Mouse (Mus musculus): ENCODE measurements at regions not wholly inside any gene's neighbourhood (a gene's known extent, or its start where the extent isn't known, plus 50 kb on each side); places are given as distances from the start of the nearest gene placed in this dataset.
A peak's percentile ranks its signal among the peaks of the same experiment; 100 is the strongest.
"Not testable (repeated sequence)": the region's sequence is repeated elsewhere in the genome, so short reads cannot be mapped to it uniquely, and the experiment has no call there.

- not testable (repeated sequence) for DNase-seq (ENCODE audit: low spot score in 2 of 2)
Observed at GRCm38 (mm10) chrX:154717526-154717925, 138.4 kb upstream of the Samt2 start.

- DNase-seq (ENCODE audit: low spot score in 2 of 2): peak in 1 of 2 experiments; percentile 7
Observed at GRCm38 (mm10) chrX:154713641-154714255, 134.6 kb upstream of the Samt2 start.

DNA sequence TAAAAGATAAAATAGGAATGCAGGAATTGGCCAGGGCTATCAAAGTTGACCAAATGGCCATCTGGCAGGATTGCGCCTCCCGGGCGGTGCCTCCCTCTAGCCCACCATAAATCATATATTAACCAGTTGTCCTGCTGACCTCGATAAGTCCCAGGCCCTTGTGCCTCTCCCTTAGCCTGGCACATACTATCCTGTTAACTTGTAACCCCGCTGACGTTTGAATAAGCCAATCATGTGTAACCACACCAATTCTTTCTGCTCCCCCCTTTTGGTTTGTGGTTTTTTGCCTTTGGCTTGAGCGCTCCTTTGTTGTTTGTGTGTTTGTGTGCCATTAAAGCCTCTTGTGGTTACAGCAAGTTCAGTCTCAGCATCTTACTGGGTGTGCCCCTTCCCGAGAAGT is 133.4 kb upstream of the Samt2 start:
- not testable (repeated sequence) for DNase-seq (ENCODE audit: low spot score in 2 of 2)

GRCm38 (mm10) chrX:154670529-154670928 is 91.4 kb upstream of the Samt2 start:
- DNase-seq (ENCODE audit: low spot score in 2 of 2): not testable (repeated sequence)
